Mouse (Mus musculus) adipocyte (in vitro differentiated cells): ENCODE data around the gene Rilp.
A peak's percentile ranks its signal among the peaks of the same experiment; 100 is the strongest.
"Not testable (repeated sequence)": the region's sequence is repeated elsewhere in the genome, so short reads cannot be mapped to it uniquely, and the experiment has no call there.

ENCODE experiments used
- DNase-seq: peaks from one replicate; pipeline ENCODE4 v3.0.0-alpha.2; 2016; ENCODE audit warnings: low spot score

The Rilp gene

GRCm38 (mm10) chr11:75534286-75535033 lies 24.6 kb downstream of the Rilp start:
- DNase-seq = peak; percentile 44

- no peak for DNase-seq
These were observed 25.4 kb downstream of the Rilp start for GRCm38 (mm10) chr11:75535106-75535795.

DNA sequence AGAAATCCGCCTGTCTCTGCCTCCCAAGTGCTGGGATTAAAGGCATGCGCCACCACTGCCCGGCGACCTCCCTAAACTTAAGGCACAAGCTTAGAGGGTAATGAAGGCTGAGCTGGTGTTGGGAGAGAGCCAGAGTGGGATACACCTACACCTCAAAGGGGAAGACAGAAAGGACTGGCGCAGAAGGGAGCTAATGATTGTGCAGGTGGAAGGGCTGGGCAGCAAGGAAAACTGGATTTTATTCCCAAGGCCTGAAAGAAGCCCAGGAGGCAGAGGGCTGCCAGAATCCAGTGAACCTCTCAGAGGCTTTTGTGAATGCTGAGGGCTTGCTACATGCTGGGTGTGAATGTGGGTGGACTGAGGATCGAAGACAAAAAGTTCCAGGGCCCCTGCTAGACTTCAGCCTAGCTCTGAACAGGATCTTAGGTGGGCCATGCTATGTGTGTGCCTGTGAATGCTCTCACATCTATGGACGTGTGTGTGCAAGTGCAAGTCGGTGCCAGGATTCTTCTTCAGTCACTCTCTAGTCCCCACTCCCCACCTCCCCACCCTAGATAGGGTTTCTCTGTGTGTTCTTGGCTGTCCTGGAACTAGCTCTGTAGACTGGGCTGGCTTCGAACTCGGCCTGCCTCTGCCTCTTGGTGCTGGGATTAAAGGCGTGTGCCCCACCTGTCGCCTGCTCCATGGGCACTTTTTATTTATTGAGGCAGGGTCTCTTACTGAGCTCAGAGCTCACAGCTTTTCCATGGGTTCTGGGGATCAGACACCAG lies 26.5 kb downstream of the Rilp start:
- no peak for DNase-seq

- DNase-seq = no peak
These were observed 27.1 kb downstream of the Rilp start for GRCm38 (mm10) chr11:75537025-75537414.

DNA sequence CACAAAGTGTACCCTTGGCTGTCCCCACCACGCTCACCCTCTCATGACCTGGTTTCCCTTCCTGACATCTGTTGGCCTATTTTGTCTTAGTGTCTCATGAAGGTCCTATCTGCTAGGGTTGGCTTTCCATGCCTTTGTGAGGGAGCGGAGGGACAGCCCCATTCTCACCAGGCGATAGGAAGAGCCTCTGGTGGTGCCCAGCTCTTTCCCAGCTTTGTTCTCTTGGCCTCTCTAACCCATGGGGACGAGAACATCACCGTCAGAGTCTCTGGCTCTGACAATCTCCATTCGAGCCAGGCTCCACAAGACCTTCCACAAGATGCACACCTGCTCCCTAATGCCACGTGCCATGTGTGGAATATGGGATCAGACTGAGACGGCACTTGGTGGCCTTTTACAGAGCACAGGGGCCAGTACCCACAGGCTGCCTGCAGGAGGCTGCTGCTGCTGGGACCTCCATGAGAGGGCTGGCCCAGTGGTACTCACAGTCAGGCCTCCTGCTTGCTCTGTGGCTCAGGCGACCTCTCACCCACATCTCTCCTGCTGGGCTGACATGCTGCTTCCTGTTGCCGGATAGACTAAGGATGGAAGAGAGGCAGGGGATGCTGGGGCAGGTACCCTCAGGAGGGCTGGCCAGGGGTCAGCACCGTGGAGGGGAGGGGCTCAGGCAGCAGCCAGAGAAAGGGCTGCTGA lies 27.7 kb downstream of the Rilp start:
- DNase-seq = no peak

- DNase-seq = no peak
These were observed 28.5 kb downstream of the Rilp start for GRCm38 (mm10) chr11:75538184-75538969.

DNA sequence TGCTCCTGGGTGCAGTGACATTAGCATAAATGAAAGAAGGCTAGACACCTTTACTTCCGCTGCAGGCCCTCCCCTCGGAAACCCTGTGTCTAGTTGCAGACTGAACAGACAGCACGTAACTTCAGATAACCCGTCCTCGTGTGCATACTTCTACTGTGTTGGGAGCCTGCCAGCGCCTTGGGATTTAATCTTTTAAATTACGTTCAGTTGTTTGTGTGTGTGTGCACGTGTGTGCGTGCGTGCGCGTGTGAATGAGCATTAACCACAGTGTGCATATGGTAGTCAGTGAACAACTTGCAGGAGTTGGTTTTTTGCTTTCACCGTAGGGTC lies 29.0 kb downstream of the Rilp start:
- no peak for DNase-seq

DNA sequence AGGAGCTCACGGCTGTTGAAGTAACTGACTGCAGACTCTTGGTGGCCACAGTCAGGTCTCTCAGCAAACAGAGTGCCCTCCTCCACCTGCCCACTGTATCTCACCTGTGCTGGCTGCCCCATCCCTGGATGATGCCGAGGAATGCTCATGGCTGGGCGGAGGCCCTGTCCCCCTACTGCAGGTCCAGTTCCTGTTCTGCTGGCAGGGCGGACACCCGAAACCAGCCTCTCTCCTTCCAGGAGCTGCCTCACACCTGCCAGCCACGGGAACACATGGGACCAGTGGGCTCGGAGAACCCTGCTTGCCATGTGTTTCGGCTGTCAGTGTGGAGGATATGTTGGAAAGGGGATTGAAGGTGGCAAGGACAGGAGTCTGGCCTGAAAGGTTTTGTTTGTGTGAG lies 30.3 kb downstream of the Rilp start:
- DNase-seq = no peak

DNA sequence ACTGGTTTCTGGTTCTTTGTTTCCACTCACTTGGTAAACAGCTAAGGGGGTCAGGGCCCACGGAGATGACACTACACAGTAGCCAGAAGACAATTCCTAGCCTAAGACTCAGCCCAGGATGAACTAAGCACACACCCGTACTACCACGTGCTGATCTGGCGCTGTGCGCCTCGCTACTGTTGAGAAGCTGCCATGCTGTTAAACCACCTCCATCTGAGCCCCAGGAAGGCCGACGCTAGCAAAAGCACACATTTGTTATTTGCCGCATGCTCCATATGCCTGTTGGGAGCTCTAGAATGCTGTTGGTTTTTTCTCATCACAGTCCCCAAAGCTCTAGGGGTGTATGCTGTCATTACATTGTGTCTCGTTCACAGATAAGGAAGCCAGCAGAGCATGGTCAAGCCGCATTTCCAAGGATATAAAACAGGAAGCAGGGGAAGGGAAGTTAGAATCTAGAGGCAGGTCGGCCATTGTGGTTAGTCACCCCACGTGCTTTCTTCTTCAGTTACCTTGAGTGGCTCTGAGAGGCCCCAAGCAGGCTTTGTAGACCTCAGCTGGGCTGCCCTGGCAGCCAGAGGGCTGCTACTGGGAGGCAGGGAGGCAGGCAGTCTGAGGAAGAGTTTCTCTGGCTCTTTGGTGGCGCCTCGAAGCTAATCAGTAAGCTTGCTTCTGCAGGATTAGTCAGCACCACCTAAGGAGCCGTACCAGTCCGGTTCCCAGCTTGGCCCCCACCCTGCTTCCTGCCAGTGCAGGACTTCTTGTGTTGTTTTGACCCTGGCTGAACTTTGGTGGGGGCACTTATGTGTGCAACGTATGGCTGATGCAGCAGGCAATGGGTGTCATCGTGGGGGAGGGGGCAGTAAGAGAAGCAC lies 31.1 kb downstream of the Rilp start:
- DNase-seq = no peak

GRCm38 (mm10) chr11:75544713-75545112 lies 34.8 kb downstream of the Rilp start:
- DNase-seq = no peak

DNA sequence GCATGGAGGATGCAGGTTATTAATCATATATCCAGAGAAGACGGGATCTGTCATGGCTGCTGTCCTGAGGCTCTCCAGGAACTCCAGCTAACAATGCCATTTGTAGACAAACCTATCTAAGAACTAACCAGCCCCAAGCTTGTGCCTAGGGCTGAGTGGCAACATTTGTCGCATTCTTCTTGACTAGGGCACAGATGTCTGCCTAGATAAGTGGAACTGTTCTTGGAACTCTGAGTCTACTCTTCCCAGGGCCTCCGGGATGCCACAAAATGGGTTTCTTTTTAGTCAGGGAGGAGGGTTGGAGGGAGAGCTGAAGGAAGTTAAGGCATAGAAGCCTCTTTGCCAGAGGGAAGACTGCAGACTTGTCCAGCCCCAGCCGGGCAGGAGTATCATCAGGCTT lies 36.2 kb downstream of the Rilp start:
- DNase-seq = no peak

- peak; percentile 53 for DNase-seq
These were observed 39.8 kb downstream of the Rilp start for GRCm38 (mm10) chr11:75549658-75550111.

DNA sequence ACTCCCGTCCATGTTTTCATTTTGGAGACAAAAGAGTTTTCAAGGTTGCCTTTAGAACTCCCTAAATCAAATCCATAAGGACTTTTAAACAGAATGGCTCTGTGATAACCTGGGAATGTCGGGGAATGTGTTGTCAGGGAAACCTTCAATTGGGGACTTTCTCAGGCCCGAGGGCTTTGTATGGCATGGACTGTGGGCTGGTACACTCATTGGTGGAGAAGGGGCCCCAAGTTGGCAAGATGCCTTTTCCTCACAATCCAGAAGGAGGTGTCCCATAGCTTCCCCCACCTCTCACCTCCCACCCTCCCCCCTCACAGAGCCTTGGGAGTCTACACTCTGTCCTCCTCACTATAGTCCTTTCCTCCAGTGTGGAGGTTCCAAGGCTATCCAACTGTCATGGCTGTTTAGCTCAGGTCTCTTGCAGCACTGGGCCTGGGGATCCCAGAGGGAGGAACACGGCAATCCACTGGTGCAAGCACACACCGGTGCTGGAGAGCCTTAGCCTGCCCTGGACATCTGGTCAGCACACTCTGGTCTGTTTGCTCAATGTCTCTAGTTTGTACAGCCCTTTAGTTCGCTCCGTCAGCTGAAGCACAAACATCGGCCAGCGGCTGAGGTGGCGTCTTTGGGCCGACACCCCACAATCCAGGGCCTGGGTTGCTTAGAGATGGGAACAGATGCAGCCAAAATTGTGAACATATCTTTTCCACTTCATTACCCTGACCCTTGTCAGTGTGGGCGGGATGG lies 40.5 kb downstream of the Rilp start:
- DNase-seq = peak; percentile 52

DNA sequence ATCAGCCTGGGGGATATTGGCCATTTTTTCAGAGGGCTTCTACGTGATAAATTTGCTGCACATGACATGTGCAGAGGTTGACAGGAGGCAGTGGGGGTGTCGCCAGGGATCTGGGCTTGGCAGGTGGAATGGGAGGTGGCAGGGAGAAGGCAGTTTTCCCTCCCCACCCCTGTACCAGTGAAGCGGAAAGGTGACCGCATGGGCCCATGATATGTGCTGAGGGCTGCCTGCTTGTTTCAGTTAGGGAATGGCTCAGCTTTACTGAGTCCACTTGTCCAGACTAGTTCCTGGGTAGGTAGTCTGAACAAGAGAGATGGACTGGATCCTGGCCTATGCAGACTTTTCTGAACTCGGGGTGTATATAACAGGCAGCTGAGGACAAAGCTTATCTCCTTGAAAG lies 41.4 kb downstream of the Rilp start:
- DNase-seq = no peak

GRCm38 (mm10) chr11:75551961-75552441 lies 42.1 kb downstream of the Rilp start:
- DNase-seq = peak; percentile 53

- peak; percentile 61 for DNase-seq
These were observed 43.1 kb downstream of the Rilp start for GRCm38 (mm10) chr11:75552906-75553482.

- not testable (repeated sequence) for DNase-seq
These were observed 46.1 kb downstream of the Rilp start for GRCm38 (mm10) chr11:75556006-75556405.

GRCm38 (mm10) chr11:75557142-75557541 lies 47.2 kb downstream of the Rilp start:
- no peak for DNase-seq

DNA sequence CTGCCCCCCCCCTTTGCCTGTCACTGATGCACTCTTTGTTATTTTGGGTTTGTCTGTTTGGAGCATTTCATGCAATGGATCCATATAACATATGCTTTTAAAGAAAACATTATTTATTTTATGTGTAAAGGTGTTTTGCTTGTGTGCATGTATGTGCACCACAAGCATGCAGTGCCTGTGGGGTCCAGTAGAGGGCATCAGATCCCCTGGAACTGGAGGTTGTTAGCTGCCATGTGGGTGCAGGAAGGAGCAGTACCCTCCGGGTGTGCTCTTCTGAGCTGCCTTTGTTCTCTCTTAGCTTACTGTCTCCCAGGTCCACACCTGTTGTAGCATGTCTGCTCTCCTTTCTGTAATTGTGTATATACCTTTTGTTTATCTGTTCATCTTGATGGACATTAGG lies 48.2 kb downstream of the Rilp start:
- no peak for DNase-seq
